Mouse (Mus musculus) frontal cortex, postnatal 14 days (tissue): ENCODE data around the gene Glra3.

ENCODE experiments used
- DNase-seq, 2 experiments: peaks; one replicate each; pipeline ENCODE4 v3.0.0; 2022; ENCODE audit warnings: low spot score in 2 of 2

Gene Glra3

GRCm38 (mm10) chr8:55939870-55940525 lies at the start of gene Glra3:
Glra3 (plus strand) TSS chr8:55940460.
- peak; percentile 22 to 46 for DNase-seq

GRCm38 (mm10) chr8:55906848-55907247 lies 33.4 kb upstream of the Glra3 start, which contains the start of gene Adam29:
Adam29 (minus strand) TSS chr8:55906948.
- no peak for DNase-seq

DNA sequence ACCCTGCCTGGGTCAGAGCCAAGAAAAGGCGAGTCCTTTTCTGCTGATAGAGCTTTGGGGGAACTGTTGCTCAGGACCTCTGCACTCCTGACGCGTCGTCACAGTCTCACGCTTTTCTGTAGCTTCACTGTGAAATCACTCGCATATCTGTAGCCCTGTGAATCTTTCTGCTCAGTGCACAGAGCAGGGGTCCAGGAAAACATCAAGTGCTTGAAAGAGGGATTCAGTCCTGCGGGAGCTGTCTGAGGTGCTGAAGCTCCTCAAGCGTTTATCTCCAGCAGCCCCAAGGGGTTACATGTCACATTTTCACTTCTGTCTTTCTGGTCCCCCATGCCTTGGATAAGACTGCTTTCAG lies 243 bp downstream of the Glra3 start:
- DNase-seq: no peak

DNA sequence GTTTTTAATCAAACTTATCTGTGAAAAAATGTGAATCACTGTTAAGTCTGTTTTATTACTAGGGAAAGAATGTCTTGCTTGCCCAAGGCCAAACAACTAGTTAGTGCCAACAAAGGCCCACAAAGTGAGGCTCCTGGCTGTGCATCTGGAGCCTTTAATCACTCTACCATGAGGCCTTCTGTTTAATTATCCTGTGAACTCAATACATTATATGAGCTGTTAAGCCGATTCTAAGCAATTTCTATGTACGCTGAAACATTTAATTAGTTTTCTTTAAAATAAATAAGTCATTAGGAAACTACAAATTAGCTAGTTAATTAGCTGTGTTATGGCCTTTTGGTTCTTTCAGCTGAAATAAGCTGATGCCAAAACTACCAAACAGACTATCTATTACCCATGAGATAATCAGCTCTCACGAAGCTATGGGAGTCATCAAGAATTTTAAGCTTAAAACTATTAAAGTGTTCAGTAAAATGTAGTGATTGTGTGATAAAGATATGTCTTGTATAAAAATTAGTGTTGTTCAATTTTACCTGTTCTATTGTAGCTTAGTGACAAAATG lies 24.6 kb downstream of the Glra3 start:
- no peak for DNase-seq

DNA sequence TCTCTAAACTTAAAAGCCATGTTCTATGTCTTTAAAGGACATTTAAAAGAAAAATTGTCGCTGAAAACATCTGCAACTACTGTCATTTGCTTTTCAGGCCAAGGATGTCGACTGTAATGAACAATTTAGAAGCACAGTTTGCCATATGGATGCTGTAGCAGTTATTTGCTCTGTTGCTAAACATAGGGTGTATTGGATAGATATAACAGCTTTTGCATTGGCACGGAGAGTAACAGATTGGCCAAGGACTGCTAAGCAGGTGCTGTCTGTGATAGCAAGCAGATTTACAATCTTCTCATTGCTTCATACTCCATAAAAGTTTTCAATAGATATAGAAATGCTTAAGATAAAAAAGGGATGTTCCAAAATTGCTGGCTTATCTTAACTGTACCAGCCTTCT lies 57.6 kb downstream of the Glra3 start:
- DNase-seq: peak; percentile 7 to 9

DNA sequence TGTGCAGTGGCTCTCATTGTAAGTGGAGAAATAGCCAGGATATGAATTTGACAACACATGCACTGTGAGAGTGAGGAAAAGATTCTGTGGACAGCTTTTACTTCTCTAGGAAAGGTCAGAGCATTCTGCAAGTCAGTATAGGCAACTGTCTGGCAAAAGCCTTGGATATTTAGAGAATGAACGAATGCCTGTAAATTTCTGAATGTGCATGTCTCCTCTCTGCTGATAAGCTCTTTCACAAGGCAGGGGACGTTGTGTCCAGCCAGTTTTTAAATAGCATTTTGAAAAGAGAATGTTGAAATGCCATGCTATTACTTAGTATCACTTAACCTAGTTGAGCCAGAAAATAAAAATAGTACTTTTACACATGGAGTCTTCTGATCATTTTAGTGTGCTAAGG lies 114.1 kb downstream of the Glra3 start:
- DNase-seq: no peak

DNA sequence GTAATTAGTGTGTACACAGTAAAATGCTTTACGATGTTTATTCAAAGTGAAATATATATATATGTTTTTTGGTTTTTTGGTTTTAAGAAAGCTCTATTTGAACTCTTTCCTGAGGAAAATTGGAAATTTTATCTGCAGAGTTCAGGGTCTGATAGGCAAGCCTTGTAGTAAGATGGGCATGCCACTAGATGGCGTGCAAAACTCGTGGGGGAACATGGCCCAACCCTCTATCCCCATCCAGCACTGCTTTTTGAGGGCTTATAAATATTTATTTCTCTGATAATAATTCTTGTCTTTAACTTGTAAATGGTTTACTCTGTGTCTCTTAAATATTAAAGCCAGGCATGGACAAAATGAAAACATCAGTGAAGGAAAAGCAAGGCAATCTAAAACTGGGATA lies 122.8 kb downstream of the Glra3 start:
- DNase-seq: peak in 1 of 2 experiments; percentile 15

GRCm38 (mm10) chr8:56070486-56071254 lies 130.4 kb downstream of the Glra3 start:
- DNase-seq: no peak

GRCm38 (mm10) chr8:56083654-56084053 lies 143.4 kb downstream of the Glra3 start:
- no peak for DNase-seq

DNA sequence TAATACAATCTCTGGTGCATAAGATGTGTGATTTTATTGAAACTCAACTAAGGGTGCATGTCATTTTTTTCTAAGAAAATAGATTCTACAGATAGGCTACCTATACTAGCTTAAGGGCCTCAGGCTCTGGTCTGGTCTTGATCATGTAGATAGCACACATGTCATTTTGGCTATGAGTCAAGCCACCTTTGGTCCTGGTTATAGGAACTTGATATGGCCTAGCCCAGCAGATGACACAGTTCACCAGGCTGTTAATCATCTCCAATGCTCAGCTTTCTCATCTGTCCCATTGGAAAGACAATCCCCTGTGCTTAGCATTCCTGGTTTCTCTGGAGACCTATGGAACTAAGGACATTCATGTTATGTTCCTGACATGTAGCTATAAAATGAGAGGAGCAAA lies 154.1 kb downstream of the Glra3 start:
- no peak for DNase-seq

DNA sequence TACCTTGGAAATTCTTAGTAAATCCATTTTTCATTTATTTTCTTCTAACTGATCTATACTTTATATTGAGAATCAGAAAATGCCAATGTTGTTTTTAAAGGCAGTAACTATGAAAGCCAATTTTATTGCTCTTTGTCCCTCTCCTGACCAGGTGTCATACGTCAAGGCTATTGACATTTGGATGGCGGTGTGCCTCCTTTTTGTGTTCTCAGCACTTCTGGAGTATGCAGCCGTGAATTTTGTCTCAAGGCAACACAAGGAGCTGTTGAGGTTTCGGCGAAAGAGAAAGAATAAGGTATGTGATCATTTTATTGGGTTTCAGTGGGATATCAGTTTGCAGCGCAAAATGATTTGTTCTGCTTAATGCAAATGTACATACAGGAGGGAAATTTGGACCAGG lies 170.0 kb downstream of the Glra3 start:
- DNase-seq: no peak

DNA sequence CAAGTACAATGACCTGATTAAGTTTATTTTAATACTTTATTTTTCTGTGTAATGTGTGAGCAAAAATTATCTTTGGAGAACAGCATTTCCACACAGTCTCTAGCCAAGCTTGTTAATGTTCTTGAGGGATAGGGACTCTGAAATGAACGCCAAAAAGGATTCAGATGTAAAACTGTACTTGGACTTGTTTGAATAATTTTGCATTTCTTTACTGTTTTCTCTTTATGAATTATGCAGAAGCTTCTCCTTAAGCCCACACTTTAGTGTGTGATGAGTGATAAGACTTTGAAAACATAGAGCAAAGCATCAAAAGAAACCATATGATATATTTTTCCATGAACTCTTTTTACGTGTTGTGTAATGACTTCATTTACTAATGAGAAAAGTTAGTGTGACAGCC lies 189.1 kb downstream of the Glra3 start:
- DNase-seq: no peak

GRCm38 (mm10) chr8:56150697-56151096 lies 210.4 kb downstream of the Glra3 start:
- DNase-seq: no peak

GRCm38 (mm10) chr8:56151574-56151973 lies 211.3 kb downstream of the Glra3 start:
- no peak for DNase-seq

GRCm38 (mm10) chr8:56158966-56159365 lies 218.7 kb downstream of the Glra3 start:
- DNase-seq: no peak
